8 mouse cellular contexts compared by ENCODE assay signal in the genomic region with DNA sequence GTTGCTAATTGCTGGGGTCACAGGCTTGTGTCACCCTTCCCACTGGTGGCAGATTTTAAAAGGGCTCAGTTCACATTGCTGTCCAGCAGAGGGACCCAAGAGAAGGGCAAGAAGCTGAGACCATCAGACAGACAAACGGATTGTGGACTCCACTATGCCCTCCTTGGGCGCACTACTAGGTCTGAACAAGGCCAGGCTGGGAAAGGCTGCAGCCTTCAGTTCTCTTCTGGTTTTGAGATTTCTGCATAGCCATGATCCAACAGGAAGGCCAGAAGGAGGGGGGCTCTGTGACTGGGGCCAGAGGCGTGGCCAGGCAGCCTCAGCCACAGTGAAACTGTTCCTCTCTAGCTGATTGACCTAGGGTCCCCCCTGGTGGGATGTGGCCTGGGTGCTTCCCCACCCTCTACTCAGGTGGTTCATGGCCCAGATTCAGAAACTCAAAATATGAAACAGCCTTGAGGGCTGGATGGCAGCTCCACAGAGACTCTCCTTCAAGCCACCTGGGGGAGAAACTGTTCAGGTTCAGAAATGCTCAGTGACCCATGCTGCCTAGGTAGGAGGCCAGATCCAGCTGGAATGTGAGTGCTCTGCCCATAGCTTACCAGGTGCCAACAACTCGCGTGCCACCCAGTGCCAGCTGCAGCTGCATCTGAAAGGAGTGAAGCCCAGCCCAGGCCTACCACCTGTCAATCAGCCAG. TPM values are rescaled to one million over a fixed set of nuclear protein-coding genes. Genes with fewer than 3 reads are reported as not detected.
DNase-seq lines count a peak whose midpoint lies in the region; ATAC-seq and TF ChIP-seq lines count a peak whose summit lies in the region.

No protein-coding gene starts in this region.

- H3K36me3 ChIP-seq in heart, postnatal 0 days (replicated peaks; ENCODE audit: control insufficient read depth, insufficient read depth, low read length) = no peaks in the 10 kb centered on the region
- no peaks in the 10 kb centered on the region for H3K36me3 ChIP-seq in heart, embryonic 10.5 days
- no peaks in the 10 kb centered on the region for H3K36me3 ChIP-seq in intestine, postnatal 0 days (ENCODE audit: control insufficient read depth, insufficient read depth)
- H3K36me3 ChIP-seq in macrophage (ENCODE audit: inconsistent target) = no peaks in the 10 kb centered on the region

- ATAC-seq in heart, postnatal 0 days (ENCODE audit: insufficient read depth, low read depth) = peak; percentile 31
- ATAC-seq in intestine, postnatal 0 days = no peak; the same call in 1 of the 2 replicates

- 59% methylated on average over 5 of the region's 5 CpGs for WGBS in heart, postnatal 0 days
- 60% methylated on average over 5 of the region's 5 CpGs for WGBS in heart, embryonic 10.5 days
- whole genome bisulfite sequencing in intestine, postnatal 0 days = 65% methylated on average over 5 of the region's 5 CpGs
- WGBS in macrophage (ENCODE audit: missing documents) = 34% methylated on average over 5 of the region's 5 CpGs

- TF ChIP-seq CTCF in heart, postnatal 0 days (IDR thresholded peaks at IDR 0.05; ENCODE audit: low read depth) = peak; percentile 60
- peak; percentile 81 for TF ChIP-seq CTCF in intestine, postnatal 0 days (IDR thresholded peaks at IDR 0.05; ENCODE audit: low read depth)

- H3K79me2 ChIP-seq in macrophage (ENCODE audit: inconsistent target) = no peaks in the 10 kb centered on the region

- no peak overlapping the region for H3K9ac ChIP-seq in heart, postnatal 0 days (replicated peaks; ENCODE audit: low read depth, low read length)
- H3K9ac ChIP-seq in intestine, postnatal 0 days (ENCODE audit: low read depth, low read length) = no peak overlapping the region

- DNase-seq in heart, postnatal 0 days (ENCODE audit: low spot score) = peak; percentile 32
- DNase-seq in heart, embryonic 10.5 days (ENCODE audit: low spot score) = no peak
- peak; percentile 74 for DNase-seq in R1 (ENCODE audit: low read depth, low spot score)
- DNase-seq in right cerebral cortex, adult 18-20 months = no peak
- no peak for DNase-seq in right cerebral cortex, postnatal 25 days
- DNase-seq in neural tube, embryonic 10.5 days (ENCODE audit: extremely low spot score, low spot score) = no peak

- H3K9me3 ChIP-seq in heart, postnatal 0 days (replicated peaks; ENCODE audit: control insufficient read depth, low read length) = no peaks in the 10 kb centered on the region
- no peaks in the 10 kb centered on the region for H3K9me3 ChIP-seq in heart, embryonic 10.5 days
- H3K9me3 ChIP-seq in intestine, postnatal 0 days (ENCODE audit: control insufficient read depth) = no peaks in the 10 kb centered on the region

- H3K4me3 ChIP-seq in heart, postnatal 0 days (ENCODE audit: low read depth, low read length) = no peak overlapping the region
- H3K4me3 ChIP-seq in heart, embryonic 10.5 days = no peak overlapping the region
- H3K4me3 ChIP-seq in intestine, postnatal 0 days (ENCODE audit: low read depth, low read length) = no peak overlapping the region
- no peak overlapping the region for H3K4me3 ChIP-seq in macrophage (ENCODE audit: inconsistent target)

- no peak overlapping the region for H3K4me2 ChIP-seq in heart, postnatal 0 days (ENCODE audit: low read depth, low read length)
- no peak overlapping the region for H3K4me2 ChIP-seq in intestine, postnatal 0 days (replicated peaks; ENCODE audit: low read depth)

- H3K27me3 ChIP-seq in heart, postnatal 0 days (ENCODE audit: control insufficient read depth, insufficient read depth, low read length) = no peaks in the 10 kb centered on the region
- H3K27me3 ChIP-seq in heart, embryonic 10.5 days (ENCODE audit: insufficient read depth, poor library complexity, severe bottlenecking) = no peaks in the 10 kb centered on the region
- H3K27me3 ChIP-seq in intestine, postnatal 0 days (replicated peaks; ENCODE audit: control insufficient read depth, insufficient read depth, low read length) = no peaks in the 10 kb centered on the region

- peak overlapping the region; percentile 54; the same call in 1 of the 2 replicates for H3K27ac ChIP-seq in heart, postnatal 0 days (ENCODE audit: low read depth)
- H3K27ac ChIP-seq in heart, embryonic 10.5 days = no peak overlapping the region
- no peak overlapping the region for H3K27ac ChIP-seq in intestine, postnatal 0 days (ENCODE audit: low read depth, low read length)
- peak overlapping the region; percentile 82 for H3K27ac ChIP-seq in macrophage

- no peaks in the 10 kb centered on the region for H3K4me1 ChIP-seq in heart, postnatal 0 days (ENCODE audit: control insufficient read depth, insufficient read depth)
- H3K4me1 ChIP-seq in heart, embryonic 10.5 days = peaks cover 4% of the 10 kb centered on the region
- H3K4me1 ChIP-seq in intestine, postnatal 0 days (replicated peaks; ENCODE audit: control insufficient read depth, insufficient read depth, low read length) = no peaks in the 10 kb centered on the region

- no peak for TF ChIP-seq EP300 in heart, postnatal 0 days (IDR thresholded peaks at IDR 0.05; ENCODE audit: low read depth)

RNA-seq across cellular contexts. Expression of gene Ccdc88b, which starts 13.7 kb away (rescaled TPM):
- total RNA-seq in heart, postnatal 0 days (2014; rRNA removed; ENCODE audit: low replicate concordance) = 0.11 and 2.7 TPM in 2 replicates
- 0.08 and 0.36 TPM in 2 replicates for polyA plus RNA-seq in heart, postnatal 0 days (2015; fragmentation: Nextera tagmentation; extraction: Ambion mirVana)
- polyA plus RNA-seq in heart, embryonic 10.5 days (2016; fragmentation: Nextera tagmentation; extraction: Ambion mirVana) = 0.38 and 0.63 TPM in 2 replicates
- polyA plus RNA-seq in intestine, postnatal 0 days (2015; fragmentation: Nextera tagmentation; extraction: Ambion mirVana) = 1.4 and 1.7 TPM in 2 replicates
- 100 to 1,000 TPM in 20 of 26 experiments, 10 to 100 TPM in 6; 61.5 to 528 (median 169) TPM for total RNA-seq in macrophage (2018; cell fraction: chromatin; rRNA removed)
- 10 to 100 TPM; 23.7 to 58.1 (median 40.5) TPM for total RNA-seq in macrophage (2018; cell fraction: cytosol; rRNA removed)
- total RNA-seq in macrophage (2018; cell fraction: nucleus; rRNA removed) = 100 to 1,000 TPM in 14 of 26 experiments, 10 to 100 TPM in 12; 39.5 to 274 (median 109) TPM
- polyA plus RNA-seq in macrophage (2018) = 16.2 to 28.6 TPM (median 21.1 TPM) in 3 replicates

RNA-seq across cellular contexts. Expression of gene Rps6ka4, which starts 31.3 kb away (rescaled TPM):
- 16.6 and 30.3 TPM in 2 replicates for total RNA-seq in heart, postnatal 0 days (2014; rRNA removed; ENCODE audit: low replicate concordance)
- polyA plus RNA-seq in heart, postnatal 0 days (2015; fragmentation: Nextera tagmentation; extraction: Ambion mirVana) = 12.4 and 13.4 TPM in 2 replicates
- 10.1 and 14.7 TPM in 2 replicates for polyA plus RNA-seq in heart, embryonic 10.5 days (2016; fragmentation: Nextera tagmentation; extraction: Ambion mirVana)
- polyA plus RNA-seq in intestine, postnatal 0 days (2015; fragmentation: Nextera tagmentation; extraction: Ambion mirVana) = 15.7 and 16.7 TPM in 2 replicates
- 100 to 1,000 TPM in 3 of 26 experiments, 10 to 100 TPM in 23; 20.7 to 276 (median 45.8) TPM for total RNA-seq in macrophage (2018; cell fraction: chromatin; rRNA removed)
- total RNA-seq in macrophage (2018; cell fraction: cytosol; rRNA removed) = 10 to 100 TPM; 20.8 to 44.8 (median 28.9) TPM
- 10 to 100 TPM; 18.4 to 95.2 (median 38.5) TPM for total RNA-seq in macrophage (2018; cell fraction: nucleus; rRNA removed)
- polyA plus RNA-seq in macrophage (2018) = 15.5 to 39.8 TPM (median 30.3 TPM) in 3 replicates

RNA-seq across cellular contexts. Expression of gene Trmt112, which starts 37.8 kb away (rescaled TPM):
- 61.8 and 61.9 TPM in 2 replicates for total RNA-seq in heart, postnatal 0 days (2014; rRNA removed; ENCODE audit: low replicate concordance)
- 57.6 and 61.4 TPM in 2 replicates for polyA plus RNA-seq in heart, postnatal 0 days (2015; fragmentation: Nextera tagmentation; extraction: Ambion mirVana)
- 89.9 and 116 TPM in 2 replicates for polyA plus RNA-seq in heart, embryonic 10.5 days (2016; fragmentation: Nextera tagmentation; extraction: Ambion mirVana)
- polyA plus RNA-seq in intestine, postnatal 0 days (2015; fragmentation: Nextera tagmentation; extraction: Ambion mirVana) = 52.0 and 54.4 TPM in 2 replicates
- total RNA-seq in macrophage (2018; cell fraction: chromatin; rRNA removed) = 10 to 100 TPM; 15.0 to 55.4 (median 28.3) TPM
- 100 to 1,000 TPM in 1 of 26 experiments, 10 to 100 TPM in 25; 50.6 to 102 (median 84.3) TPM for total RNA-seq in macrophage (2018; cell fraction: cytosol; rRNA removed)
- total RNA-seq in macrophage (2018; cell fraction: nucleus; rRNA removed) = 100 to 1,000 TPM in 1 of 26 experiments, 10 to 100 TPM in 25; 23.1 to 102 (median 67.4) TPM
- polyA plus RNA-seq in macrophage (2018) = 70.0 to 96.1 TPM (median 81.1 TPM) in 3 replicates

RNA-seq across cellular contexts. Expression of gene Prdx5, which starts 38.2 kb away (rescaled TPM):
- total RNA-seq in heart, postnatal 0 days (2014; rRNA removed; ENCODE audit: low replicate concordance) = 215 and 344 TPM in 2 replicates
- polyA plus RNA-seq in heart, postnatal 0 days (2015; fragmentation: Nextera tagmentation; extraction: Ambion mirVana) = 623 and 629 TPM in 2 replicates
- 166 and 169 TPM in 2 replicates for polyA plus RNA-seq in heart, embryonic 10.5 days (2016; fragmentation: Nextera tagmentation; extraction: Ambion mirVana)
- polyA plus RNA-seq in intestine, postnatal 0 days (2015; fragmentation: Nextera tagmentation; extraction: Ambion mirVana) = 910 and 912 TPM in 2 replicates
- 100 to 1,000 TPM in 14 of 26 experiments, 10 to 100 TPM in 12; 23.7 to 378 (median 132) TPM for total RNA-seq in macrophage (2018; cell fraction: chromatin; rRNA removed)
- total RNA-seq in macrophage (2018; cell fraction: cytosol; rRNA removed) = 1,000 to 10,000 TPM in 6 of 26 experiments, 100 to 1,000 TPM in 20; 242 to 1,163 (median 634) TPM
- total RNA-seq in macrophage (2018; cell fraction: nucleus; rRNA removed) = 100 to 1,000 TPM in 22 of 26 experiments, 10 to 100 TPM in 4; 59.1 to 620 (median 234) TPM
- polyA plus RNA-seq in macrophage (2018) = 147 to 393 TPM (median 352 TPM) in 3 replicates

RNA-seq across cellular contexts. Expression of gene Esrra, which starts 49.9 kb away (rescaled TPM):
- total RNA-seq in heart, postnatal 0 days (2014; rRNA removed; ENCODE audit: low replicate concordance) = 189 and 194 TPM in 2 replicates
- polyA plus RNA-seq in heart, postnatal 0 days (2015; fragmentation: Nextera tagmentation; extraction: Ambion mirVana) = 49.1 and 51.7 TPM in 2 replicates
- polyA plus RNA-seq in heart, embryonic 10.5 days (2016; fragmentation: Nextera tagmentation; extraction: Ambion mirVana) = 23.1 and 29.4 TPM in 2 replicates
- polyA plus RNA-seq in intestine, postnatal 0 days (2015; fragmentation: Nextera tagmentation; extraction: Ambion mirVana) = 63.6 TPM in 2 replicates
- total RNA-seq in macrophage (2018; cell fraction: chromatin; rRNA removed) = 100 to 1,000 TPM in 19 of 26 experiments, 10 to 100 TPM in 7; 69.4 to 227 (median 145) TPM
- total RNA-seq in macrophage (2018; cell fraction: cytosol; rRNA removed) = 10 to 100 TPM; 19.1 to 43.0 (median 29.9) TPM
- 100 to 1,000 TPM in 3 of 26 experiments, 10 to 100 TPM in 23; 55.8 to 110 (median 84.3) TPM for total RNA-seq in macrophage (2018; cell fraction: nucleus; rRNA removed)
- 11.0 to 32.7 TPM (median 31.3 TPM) in 3 replicates for polyA plus RNA-seq in macrophage (2018)

Comparison
In these comparisons a context has a peak if more than half of its experiments do, and no peak if none do; other contexts are left out.
1. DNase-seq: peak in heart, postnatal 0 days (single experiment) and R1 (single experiment); none in heart, embryonic 10.5 days (single experiment), right cerebral cortex, adult 18-20 months (single experiment), right cerebral cortex, postnatal 25 days (single experiment) and neural tube, embryonic 10.5 days (single experiment).
2. H3K27ac ChIP-seq: peak in heart, postnatal 0 days (single experiment) and macrophage (single experiment); none in heart, embryonic 10.5 days (single experiment) and intestine, postnatal 0 days (single experiment).